Mouse (Mus musculus): Measurements from ENCODE around the gene Lama2.

Gene Lama2

DNA sequence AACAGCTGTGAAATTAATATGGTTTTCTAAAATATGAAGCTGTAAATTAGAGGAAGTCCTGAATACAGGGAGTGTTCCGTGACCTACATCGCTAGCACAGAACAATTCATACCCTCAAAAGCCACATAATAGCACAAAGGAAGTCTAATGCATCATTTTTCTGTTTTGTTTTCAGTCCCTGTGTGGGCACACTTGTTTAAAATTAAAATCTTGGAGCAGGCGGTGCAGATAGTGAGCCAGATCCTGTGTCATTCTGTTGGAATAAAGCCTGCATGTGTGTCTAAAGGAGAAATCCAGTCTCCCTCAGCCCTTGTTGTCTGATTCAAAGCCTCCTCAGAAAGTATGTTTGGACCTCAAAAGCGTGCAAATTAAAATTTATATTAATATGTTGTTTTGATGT is 234.9 kb downstream of the Lama2 start:
- no peak for DNase-seq (ENCODE audit: low spot score in 2 of 2)

DNA sequence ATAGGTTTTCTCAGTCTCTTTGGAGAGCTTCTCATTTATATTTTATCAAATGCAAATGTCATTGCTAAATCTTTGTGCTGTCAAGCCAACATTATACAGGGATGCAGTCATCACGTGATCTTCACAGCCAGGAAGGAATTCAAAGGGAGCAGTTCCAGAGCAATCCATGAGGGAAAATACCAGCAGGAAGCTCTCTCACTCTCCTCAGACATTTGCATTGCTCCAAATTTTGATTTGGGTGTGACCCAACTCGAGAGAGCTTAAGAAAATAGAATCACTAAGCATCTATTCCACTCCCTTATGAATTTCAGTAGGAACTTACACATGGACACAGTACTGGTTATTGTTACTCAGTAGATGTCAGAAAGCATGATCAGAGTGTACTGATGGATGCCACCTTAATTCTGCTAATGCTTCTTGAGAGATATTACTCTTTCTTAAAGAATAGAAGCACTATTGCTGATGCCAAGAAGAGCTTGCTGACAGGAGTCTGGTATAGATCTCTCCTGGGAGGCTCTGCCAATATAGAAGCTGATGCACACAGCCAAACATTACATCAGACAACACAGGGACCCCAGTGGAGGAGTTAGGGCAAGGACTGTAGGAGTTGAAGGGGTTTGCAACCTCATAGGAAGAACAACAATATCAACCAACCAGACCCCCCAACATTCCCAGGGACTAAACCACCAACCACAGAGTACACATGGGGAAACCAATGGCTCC is 236.5 kb downstream of the Lama2 start:
- DNase-seq (ENCODE audit: low spot score in 2 of 2) = no peak

DNA sequence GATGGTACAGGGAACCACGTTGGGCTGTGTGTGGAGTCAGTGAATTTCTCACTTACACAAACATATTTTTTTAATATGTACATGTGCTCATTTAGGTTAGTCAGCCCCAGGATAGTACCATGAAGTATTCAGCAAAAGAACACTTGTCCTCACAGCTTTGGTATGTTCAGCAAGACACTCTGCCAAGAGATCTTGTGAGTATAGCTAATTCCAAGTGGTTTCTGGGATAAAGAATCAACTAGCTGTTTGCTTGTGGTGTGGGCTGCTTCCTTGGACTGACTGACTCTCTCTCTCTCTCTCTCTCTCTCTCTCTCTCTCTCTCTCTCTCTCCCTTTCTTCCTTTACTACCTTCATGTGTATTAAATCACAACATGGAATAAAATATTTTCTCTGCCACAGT is 241.3 kb downstream of the Lama2 start:
- DNase-seq (ENCODE audit: low spot score in 2 of 2) = no peak

DNA sequence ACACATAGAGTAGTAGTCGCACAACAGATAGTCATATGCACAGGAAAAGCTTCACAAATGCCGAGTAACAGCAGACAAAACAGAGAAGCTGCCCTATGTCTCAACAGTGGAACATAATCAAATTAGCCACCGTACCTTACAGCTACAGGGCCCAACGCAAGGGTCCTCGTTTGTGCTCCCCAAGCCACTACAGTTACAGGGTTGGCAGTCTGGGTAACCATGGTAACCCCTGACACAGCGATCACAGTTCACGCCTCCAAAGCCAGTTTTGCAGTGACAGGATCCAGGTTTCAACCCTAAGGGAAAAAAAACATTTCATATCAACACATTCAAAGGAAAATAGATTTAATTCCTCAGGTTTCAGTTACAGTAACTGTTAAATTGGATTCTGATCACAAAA is 275.3 kb downstream of the Lama2 start:
- no peak for DNase-seq (ENCODE audit: low spot score in 2 of 2)

DNA sequence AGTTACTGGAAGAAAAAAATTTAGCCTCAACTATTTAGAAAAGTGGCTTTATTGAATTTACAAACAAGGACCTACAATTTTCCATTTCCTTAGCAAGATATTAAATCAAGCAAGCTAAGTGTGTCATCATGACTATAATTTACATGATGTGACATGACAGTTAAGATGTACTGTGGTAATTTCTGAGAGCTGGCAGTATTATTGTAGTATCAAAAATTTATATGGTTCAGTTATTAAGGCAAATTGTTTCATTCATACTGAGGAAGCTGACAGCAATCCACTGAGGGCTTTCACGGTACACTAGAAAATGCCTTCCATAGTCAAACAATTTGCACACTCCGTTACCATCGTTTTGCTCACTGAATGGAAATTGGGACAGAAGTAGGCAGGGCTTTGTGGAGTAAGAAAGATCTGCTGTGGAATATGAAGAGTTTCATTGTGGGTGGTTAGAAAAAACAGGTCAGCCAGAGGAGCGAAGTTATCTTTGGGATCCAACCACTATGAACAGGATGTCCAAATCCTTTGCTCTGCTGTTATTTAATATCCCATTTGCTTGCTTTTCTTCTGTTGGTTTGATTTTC is 297.1 kb downstream of the Lama2 start:
- no peak for DNase-seq (ENCODE audit: low spot score in 2 of 2)

DNA sequence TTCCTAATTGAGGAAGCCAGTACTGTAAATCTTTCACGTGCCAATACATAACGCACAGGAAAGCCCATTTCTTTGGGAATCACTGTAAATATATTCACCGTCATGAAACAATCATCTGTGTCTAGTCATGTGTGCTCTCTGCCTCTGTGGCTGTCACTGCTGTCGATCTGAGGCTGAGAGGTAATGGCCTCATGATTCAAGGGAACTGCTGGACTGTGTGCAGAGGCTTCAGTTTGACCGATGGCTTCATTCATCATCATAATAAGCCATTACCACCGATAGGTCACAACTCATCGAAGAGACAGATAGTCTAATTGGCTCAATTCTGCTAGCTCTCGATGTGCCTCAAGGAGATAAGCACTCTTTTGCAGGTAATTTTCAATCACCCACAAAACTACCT is 312.1 kb downstream of the Lama2 start:
- DNase-seq (ENCODE audit: low spot score in 2 of 2) = no peak

DNA sequence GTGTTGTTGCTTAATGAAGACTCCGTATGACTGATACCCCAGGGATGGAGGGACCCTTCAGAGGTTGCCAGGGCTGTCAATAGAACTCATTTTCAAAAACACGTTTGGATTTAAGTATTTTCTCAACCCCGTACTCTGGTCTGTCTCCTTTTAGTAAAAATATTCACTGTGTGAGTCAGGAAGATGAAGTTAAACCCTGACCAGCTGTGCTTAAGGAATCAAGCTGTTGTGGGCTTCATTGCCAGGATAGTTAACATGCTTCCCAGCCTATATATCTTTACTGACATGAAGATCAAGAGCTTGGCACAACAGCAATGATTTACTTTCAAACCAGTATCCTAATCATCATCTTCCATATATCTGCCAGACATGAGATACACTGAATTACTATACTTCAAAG is 314.3 kb downstream of the Lama2 start:
- DNase-seq (ENCODE audit: low spot score in 2 of 2) = no peak

DNA sequence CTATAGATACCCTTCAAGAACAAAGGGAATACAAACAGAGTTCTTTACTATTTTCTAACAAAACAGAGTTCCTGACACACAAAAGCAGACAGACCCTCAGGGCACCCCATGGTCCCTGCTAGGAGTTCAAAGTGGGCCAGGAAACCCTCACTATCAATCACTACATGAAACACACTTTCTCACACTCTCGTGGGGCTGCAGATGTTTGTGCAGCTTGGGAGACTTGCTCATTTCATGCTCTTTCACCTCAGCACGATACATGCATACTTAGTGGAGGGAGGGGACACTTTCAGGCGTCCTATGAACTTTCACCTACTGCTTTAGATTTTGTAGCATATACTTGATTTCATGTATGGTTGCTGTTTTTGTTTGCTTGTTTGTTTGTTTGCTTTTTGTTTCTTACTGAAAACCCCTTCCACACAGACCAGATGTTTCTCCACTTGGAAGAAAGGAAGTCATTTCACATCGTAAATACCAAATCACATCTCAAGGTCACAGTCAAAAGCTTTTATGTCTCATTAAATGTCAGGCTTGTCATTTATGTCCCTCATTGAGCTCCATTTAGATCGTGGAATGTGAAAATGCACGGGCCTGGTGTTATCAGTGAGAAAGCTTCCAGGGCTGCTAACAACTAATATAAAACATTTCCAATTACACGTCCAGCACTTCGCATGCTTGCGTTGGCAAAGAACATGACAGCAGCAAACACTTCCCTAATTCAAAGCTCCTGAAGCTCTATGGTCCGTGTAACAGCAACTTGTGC is 334.3 kb downstream of the Lama2 start:
- DNase-seq (ENCODE audit: low spot score in 2 of 2) = no peak

DNA sequence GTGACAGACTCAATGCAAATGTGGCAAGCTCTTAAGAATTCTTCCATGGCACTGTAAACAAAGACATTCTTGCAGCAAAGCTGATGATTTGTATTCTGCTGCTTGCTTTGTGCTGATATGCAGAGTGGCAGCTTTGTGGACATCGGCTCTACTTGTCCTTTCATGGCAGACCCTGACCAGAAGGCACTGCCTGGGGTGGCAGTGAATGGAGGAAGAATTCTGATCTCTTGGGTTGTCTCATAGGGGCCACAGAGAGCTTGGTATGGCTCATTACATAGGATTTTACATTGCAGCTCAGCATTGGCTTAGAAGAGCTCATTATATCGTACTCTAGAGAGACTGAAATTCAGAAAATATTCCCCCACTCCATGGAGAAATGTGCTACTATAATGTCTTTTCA is 352.1 kb downstream of the Lama2 start:
- DNase-seq (ENCODE audit: low spot score in 2 of 2) = no peak

DNA sequence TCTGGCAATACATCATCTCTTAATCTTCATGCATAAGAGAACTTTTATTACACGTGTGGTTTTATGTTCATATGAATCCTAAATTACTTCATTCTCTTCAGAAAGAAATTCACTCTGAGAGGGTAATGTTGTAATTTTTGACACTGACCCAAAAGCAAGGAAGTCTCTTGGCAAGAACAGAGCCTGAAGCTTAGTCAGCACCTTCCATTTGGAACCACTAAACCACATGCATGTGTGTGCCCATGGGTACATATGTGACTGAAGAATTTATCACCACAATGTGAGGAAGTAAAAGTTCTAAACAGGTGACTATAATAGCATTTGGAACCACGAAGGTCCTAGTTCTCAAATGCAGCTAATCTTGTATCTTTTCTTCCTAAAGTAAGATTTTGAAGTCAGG is 353.7 kb downstream of the Lama2 start:
- DNase-seq (ENCODE audit: low spot score in 2 of 2) = no peak

DNA sequence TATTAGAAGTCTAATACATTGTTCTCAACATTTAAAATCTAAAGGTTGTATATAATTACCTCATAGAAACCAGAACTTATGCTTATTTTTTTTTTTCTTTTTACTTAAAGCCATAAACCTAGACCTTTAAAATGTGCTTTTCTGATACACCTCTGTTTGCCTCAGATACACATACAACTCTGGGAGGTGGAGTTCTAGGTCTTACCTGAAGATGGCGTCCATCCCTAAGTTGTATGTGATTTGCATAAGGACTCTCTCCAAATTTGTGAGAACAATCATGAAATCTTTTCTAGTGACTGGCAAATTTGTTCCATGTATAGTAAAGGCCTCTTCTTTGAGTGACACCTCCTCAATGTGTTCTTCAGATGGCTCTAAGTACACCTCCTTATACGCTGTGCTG is 354.8 kb downstream of the Lama2 start:
- no peak for DNase-seq (ENCODE audit: low spot score in 2 of 2)

DNA sequence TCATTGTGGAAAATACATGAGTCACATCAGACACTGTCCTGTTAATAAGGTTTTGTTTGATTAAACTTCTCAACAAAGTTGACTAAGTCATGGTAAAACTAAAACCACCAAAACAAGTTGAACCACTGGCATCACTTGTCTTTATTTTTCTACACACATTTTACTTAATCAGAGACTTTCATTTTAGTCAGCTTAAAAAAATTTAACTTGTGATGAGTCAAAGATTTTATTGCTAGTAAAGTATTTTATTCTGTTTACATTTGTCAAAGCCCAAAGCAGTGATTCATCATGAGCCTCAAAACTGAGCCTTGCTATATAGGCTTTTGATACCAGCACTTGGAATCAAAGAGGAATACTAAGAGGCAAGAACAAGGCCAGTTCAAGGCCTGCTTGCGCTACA is 369.8 kb downstream of the Lama2 start:
- DNase-seq (ENCODE audit: low spot score in 2 of 2) = no peak

DNA sequence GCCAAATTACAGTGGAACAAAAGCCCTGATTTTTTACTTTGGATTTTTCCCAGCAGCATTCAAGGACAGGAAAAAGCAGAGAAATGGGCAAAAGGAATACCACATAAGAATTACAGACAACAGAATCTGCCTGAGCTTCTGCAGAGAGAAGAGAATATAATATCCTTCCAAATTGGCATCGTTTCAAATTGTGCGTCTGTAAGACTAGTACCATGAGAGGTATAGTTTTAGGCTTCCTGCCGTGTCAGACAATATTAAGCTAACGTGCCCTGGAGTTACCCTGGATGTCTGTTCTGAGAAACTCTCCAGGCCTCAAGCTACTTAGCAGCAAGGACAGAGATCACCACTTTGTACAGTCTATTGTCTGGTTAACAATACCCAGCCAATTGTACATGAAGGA is 384.8 kb downstream of the Lama2 start:
- no peak for DNase-seq (ENCODE audit: low spot score in 2 of 2)

DNA sequence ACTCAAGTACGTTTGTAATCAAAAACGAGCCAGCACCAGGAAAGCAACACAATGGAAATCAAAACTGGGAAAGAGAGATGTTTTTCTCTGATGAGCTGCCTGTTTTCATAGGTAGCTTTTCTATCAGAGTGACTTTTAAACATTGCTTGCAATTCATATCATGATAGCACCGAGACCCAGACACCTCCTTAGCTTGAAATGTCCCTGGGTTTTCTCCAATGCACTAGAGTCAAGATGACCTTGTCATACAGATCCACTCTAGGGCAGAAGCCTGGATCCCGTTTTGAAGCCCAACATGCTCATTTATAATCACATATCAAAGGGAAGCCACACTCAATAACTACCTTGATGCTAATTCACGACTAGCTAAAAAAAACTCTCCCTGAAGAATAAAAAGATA is 386.0 kb downstream of the Lama2 start:
- no peak for DNase-seq (ENCODE audit: low spot score in 2 of 2)

DNA sequence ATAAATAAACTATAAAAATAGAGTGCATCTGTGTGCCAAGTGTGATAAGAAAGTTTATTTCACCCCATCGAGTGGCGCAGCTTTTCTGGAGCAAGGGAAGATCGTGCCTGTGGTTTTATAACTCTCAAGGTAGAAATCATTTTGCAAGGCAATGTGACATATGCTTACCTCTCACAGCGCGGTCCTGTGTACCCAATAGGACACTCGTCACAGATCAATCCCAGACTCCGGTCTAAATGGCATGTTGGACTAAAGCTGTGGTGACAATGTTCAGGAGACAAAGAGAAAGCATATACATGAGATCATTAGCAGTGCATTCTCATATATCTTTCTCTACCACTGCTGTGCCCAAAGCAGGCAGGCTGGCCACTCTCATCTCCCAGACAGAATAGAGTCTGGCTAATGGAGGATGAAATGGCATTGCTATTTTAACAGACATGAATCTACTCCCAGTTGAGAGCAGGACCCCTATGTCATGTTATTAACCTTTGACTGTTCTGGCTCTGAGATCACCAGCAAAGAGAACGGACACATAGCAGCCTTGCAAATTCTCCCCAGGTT is 395.7 kb downstream of the Lama2 start:
- DNase-seq (ENCODE audit: low spot score in 2 of 2) = no peak

DNA sequence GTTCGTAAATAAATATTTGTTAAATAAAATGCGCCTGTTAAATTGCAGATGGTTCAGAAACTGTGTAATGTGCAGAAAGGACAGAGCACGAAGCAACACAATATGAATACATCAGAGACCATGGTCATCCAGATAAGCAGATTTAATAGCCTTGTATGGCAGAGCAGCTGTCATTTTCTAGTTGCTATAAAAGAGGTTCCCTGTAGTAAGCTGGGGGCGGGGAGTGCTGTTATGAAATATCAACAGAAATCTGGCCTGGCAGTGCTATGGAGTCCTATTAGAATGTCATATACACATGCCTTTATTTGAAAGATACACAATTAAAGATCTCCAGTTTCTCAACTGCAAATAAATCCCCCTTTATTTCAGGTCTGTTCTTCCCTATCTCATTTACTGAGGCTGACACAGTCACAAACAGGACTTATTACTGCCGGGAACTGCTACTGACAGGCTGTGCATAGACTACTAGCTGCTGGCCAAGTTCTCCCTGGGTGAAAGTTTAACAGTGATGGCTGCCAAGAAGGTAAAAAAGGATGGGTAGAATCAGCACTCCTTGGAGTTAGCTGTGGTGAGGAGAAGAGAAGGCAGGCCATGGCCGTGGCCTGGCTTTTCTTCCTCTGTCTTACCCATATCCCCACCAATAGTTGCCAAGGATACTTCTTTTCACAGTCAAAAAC is 396.8 kb downstream of the Lama2 start:
- no peak for DNase-seq (ENCODE audit: low spot score in 2 of 2)

DNA sequence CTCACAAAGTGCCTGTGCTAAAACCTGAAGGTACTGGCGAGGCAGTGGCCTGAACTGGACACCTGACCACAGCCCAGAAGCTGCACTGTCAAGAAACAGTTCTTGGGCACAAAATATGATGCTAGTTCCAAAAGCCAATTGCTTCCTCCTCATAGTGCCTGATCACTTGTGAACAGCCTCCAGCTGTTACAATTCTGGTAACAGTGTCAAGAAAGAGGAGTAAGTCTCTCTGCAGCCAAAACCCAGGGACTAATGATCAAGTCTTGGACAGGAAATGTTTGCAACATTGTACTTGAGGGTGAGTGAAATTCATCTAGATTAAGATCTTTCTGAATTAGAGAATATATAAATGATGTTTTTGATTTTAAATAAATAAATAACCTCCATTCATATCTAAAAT is 399.9 kb downstream of the Lama2 start:
- DNase-seq (ENCODE audit: low spot score in 2 of 2) = no peak

DNA sequence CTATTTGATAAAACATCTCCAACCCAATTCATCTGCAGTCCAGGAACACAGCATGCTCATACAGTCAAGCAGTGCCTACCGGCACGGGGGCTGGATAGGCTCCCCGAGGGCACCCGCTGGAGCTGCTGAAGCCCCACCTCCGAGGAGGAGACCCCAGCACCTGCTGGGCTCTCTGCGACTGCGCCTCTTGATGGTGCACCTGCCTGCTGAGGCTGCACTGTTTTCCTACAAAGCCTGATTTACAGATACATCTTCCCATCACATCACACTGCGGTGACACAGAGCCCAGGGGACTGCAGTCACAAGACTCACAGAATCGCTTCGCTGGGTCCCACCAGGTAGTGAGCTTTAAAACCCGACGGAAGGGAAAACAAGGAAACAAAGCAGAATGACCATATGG is 412.2 kb downstream of the Lama2 start:
- no peak for DNase-seq (ENCODE audit: low spot score in 2 of 2)

DNA sequence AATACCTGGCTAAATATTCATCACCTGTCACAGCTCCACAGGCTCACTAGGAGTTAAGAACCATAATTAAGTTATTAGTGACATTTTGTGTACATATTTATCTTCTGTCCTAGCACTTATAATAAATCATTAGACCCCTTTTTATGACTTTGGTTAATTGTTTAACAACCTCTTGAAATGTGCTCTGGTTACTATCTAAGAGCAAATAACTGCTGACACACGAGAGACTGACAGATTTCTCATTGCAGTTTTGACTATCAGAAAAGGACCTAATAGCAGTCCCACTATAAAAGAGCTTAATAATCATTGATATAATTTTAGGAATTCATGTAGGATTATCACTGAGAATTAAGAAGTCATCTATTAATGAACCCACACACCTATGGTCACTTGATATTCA is 421.1 kb downstream of the Lama2 start:
- no peak for DNase-seq (ENCODE audit: low spot score in 2 of 2)

DNA sequence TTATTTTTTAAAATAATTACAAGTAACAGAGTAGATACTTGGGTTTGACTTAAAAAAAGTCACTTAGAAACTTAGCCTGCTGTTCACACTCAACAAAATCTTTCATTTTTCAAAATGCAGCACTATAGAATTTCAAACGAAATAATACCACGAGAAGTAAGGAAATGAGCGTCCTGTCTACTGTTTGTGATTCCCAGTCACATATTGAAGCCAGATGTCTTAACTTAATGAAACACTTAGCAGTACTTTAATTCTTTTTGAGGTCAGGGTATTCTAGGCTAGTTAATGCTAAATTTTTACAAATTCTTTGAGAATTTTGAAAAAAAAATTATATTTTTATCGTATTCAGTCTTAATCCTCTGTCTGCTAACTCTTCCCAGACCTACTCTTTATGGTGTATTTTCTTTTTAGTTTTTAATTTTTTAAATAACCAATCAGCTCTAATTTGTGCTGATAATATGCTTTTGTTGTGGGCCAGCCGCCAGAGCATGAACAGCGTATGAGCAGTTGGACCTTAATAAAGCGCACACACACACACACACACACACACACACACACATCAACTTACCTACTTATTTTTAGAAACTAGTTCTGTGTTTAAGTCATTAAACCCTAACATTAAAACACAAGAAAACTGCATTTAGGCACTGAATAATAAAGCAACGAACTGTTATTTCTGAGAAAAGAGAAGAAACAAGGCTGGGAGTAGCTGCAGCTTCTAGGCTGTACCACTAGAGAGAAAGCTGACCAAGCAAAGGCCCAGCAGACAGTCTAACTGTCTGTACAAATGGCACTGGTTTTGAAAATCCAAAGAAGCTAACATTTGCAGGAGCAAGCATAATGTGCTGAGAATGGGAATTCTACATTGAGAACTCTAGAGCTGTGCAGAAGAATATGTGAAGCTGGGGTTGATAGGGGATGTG is 425.3 kb downstream of the Lama2 start:
- no peak for DNase-seq (ENCODE audit: low spot score in 2 of 2)

DNA sequence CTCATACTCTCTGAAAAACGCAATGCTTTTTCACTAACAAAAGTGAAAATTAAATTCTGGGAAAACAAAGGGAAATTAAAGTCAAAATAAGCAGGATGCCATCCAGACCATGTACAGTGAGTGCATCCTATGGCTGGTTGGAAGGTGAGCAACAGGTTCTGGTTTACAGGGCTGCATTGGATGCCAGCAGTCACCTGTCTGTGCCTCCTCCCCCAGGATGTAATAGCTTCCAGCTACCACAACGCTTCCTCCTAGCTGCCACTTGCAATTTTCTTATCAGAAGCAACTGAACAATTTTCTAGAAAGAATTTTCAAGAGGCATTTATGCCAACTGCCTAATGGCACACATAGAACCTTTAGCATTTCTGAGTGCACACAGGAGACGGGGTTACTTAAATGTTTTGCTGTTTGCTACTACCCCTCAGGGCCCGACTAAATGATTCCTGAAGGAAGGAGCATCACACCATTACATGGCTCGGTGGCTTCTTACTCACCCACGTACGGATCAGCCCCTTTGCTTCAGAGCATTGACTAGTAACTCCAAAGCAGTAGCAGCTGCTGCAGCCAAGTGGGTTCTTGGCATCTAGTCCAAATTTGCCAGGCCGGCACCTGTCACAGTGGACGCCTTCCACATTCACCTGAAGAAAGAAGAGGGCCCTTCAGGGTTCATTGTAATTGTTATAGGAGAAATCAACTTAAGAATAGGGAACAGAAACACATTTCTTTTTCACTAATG is 430.8 kb downstream of the Lama2 start:
- no peak for DNase-seq (ENCODE audit: low spot score in 2 of 2)
